Mouse (Mus musculus) adrenal gland, adult 18-20 months (tissue): ENCODE measurements around the gene 4930579F01Rik. TPM values are rescaled to one million over a fixed set of nuclear protein-coding genes. Genes with fewer than 3 reads are reported as not detected.
"Not testable (repeated sequence)": the region's sequence is repeated elsewhere in the genome, so short reads cannot be mapped to it uniquely, and the experiment has no call there.

Experiments
- DNase-seq, 2 experiments: peaks; one replicate each; pipeline ENCODE4 v3.0.0; 2021 to 2022; ENCODE audit warnings: low spot score in 2 of 2
- total RNA-seq, 2 experiments: library from RNA; stranded (reverse); gene quantifications; 1 replicate in 1 of 2; 2 replicates in 1 of 2; pipeline ENCODE4 v1.2.3; 2021

4930579F01Rik gene
- total RNA-seq, 2 experiments from 2014 or later, result not detected

DNA sequence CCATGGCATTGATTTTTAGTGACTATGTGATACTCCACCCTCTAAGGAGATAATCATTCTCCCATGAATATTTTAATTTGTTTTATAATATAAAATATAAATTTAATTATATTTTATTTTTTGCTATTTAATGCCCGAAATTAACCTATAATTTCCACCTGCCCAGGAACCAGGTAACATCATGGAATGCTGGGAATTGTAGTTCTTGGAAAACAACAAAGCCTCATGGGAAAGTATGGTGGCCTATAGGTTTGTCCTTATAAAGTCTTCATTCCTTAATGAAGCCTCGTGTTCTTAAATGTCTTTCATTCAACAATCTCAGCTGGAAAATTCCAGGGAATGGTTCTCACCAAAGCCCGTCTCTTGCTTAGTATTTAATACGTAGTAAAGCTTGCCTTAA is 38.6 kb downstream of the 4930579F01Rik start:
- no peak for DNase-seq

- no peak for DNase-seq
Measured at GRCm38 (mm10) chr3:138148811-138149210, 44.8 kb downstream of the 4930579F01Rik start.

GRCm38 (mm10) chr3:138144642-138145171 is 48.9 kb downstream of the 4930579F01Rik start, which contains the start of gene Mttp:
TSS of gene Mttp (minus strand) at chr3:138144968.
- DNase-seq, result peak; percentile 51 to 60

- no peak for DNase-seq
Measured at GRCm38 (mm10) chr3:138144060-138144641, 49.5 kb downstream of the 4930579F01Rik start.

- peak; percentile 95 to 97 for DNase-seq
Measured at GRCm38 (mm10) chr3:138143315-138144059, 50.1 kb downstream of the 4930579F01Rik start, which contains the start of gene Trmt10a. TSS of gene Trmt10a (plus strand) at chr3:138143448.

GRCm38 (mm10) chr3:138142733-138143314 is 50.8 kb downstream of the 4930579F01Rik start:
- DNase-seq, result no peak

GRCm38 (mm10) chr3:138142052-138142732 is 51.4 kb downstream of the 4930579F01Rik start:
- DNase-seq, result no peak

DNA sequence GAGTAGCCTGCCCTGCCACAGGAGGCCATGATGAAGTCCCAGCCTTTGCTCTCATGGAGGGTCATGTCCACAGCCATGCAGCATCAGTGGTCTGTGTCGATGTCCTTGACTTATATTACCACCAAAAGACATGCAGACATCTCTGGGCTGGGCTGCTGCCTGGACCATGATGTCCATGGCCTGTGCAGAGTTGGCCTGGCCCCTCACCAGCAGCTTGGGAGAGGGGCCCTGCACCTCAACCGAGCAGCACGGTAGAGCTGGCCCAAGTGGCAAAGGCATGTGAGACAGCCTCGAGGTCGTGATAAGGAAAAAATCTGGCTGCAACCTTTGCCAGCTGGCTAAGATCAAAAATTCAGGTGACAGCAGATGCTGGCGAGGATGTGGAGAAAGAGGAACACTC is 54.0 kb downstream of the 4930579F01Rik start:
- DNase-seq, result no peak

GRCm38 (mm10) chr3:138138146-138138545 is 55.5 kb downstream of the 4930579F01Rik start:
- not testable (repeated sequence) for DNase-seq

- no peak for DNase-seq
Measured at GRCm38 (mm10) chr3:138134528-138134927, 59.1 kb downstream of the 4930579F01Rik start.

DNA sequence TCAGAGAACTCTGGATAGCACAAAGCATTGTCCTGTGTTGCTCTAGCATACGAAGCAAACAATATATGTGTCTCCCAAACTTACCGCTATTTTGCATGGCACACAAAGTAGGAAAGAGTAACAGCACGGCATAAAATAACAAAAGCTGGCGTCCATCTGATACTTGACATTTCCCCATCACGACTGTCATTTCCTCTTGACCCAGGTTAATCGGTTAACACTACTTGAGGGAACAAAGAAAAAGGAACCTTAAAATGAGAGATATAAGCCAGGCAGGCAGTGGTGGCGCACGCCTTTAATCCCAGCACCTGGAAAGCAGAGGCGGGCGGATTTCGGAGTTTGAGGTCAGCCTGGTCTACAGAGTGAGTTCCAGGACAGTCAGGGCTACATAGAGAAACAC is 59.7 kb downstream of the 4930579F01Rik start:
- no peak for DNase-seq

DNA sequence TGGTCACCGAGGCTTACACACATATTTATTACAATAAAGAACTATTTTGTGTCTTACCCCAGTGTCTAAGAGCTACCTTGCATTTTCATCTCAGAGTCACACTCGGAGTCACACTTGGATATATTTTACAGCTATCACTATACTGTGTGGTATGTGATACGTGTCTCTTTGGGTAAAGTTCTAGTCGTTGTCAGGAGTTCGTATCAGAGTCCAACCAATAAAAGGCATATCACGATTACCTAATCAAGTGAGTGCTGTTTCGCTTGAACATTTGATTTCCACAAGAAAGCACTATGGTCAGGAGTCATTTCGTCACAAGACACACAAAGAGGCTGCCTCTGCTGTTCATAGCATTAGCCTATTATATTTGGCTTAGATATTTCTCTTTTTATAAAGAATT is 60.2 kb downstream of the 4930579F01Rik start:
- DNase-seq, result no peak

DNA sequence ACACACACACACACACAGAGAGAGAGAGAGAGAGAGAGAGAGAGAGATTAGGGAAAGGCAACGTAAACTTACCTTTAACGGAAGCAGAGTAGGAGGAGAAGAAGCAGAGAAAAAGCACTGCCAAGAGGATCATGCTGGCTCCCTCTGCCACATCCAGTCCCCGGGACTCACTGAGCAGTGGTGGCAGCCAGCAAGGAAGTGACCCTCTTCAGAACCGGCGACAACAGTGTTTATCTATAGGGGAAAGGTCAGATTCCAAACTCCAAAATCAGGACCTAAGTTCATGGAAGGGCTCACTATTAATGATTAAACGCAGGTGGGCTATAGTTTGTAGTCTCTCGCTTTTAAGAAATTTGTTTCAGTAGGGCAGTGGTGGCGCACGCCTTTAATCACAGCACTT is 62.5 kb downstream of the 4930579F01Rik start:
- no peak for DNase-seq

- DNase-seq, result no peak
Measured at GRCm38 (mm10) chr3:138130692-138131091, 62.9 kb downstream of the 4930579F01Rik start.

DNA sequence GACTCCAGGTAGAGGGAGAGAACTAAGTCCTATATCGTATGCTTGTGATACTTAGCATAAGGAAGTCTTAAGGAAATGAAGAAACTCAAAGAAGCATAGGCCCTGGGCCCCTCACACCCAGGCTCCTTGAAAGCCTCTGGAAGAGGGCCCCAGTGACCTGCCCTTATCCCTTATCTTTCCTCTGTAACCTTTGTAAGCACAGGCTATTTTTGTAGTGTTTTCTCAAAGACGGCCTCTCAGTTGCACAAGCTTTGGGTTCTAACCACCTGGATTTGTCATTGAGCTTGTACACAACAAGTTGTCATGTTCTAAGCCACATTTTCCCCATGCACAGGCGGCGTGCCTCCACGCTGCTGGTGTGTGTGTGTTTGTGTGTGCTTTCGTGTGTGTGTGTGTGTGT is 64.5 kb downstream of the 4930579F01Rik start:
- no peak for DNase-seq

- no peak for DNase-seq
Measured at GRCm38 (mm10) chr3:138123842-138124241, 69.8 kb downstream of the 4930579F01Rik start.

- no peak for DNase-seq
Measured at GRCm38 (mm10) chr3:138121461-138121860, 72.2 kb downstream of the 4930579F01Rik start.

GRCm38 (mm10) chr3:138119444-138120105 is 74.0 kb downstream of the 4930579F01Rik start:
- DNase-seq, result no peak

- DNase-seq, result no peak
Measured at GRCm38 (mm10) chr3:138118831-138119230, 74.8 kb downstream of the 4930579F01Rik start.

DNA sequence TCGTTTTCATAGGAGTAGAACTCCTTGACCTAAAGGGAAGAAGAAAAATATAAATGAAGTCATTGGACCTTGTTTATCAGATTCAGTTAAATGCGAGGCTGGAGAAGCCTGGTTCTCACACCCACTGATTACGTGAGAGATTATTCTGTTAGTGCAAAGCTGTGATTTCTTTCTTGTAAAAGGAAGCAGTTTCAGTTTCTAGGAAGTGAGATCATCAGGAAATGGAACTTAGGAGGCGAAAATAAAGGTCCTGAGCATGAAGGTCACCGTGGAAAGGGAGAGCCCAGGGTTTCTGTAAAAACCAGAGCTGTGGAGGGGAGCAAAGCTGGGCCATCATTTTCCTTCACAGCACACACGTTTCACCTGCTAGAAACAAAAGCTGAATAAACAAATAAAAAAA is 75.2 kb downstream of the 4930579F01Rik start:
- DNase-seq, result no peak

DNA sequence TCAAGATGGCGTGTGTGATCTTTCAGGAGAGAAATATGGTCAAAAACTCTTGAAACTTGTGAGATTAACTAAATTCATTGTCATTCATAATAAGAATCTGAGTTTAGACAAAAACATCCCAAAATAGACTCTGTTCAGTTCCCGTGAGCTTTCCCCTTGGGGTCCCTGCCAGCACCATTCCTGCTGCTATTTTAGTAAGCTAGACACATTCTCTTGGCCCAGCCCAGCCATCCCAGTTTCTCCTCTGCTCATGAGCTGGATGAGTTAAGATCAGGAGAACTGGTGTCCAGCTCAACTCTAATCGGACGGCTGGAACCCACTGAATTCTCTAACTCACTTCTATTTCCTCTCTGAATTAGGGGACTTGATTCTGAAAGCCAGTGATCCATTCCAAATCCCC is 76.8 kb downstream of the 4930579F01Rik start:
- DNase-seq, result no peak
